In genomic region chr11:98932293-98933091, GRCm38 (mm10) we compare ENCODE assay signal across 9 mouse cellular contexts. TPM values are rescaled to one million over a fixed set of nuclear protein-coding genes. Genes with fewer than 3 reads are reported as not detected.
DNase-seq lines count a peak whose midpoint lies in the region; ATAC-seq and TF ChIP-seq lines count a peak whose summit lies in the region.
"Had no signal": no experiment of that assay in that cellular context is flagged by ENCODE, and none has a peak within 500 bp of the region (broad histone marks: within the 10 kb centered on the region; RNA-seq: fewer than 3 reads in every experiment).

No protein-coding gene starts in this region.

- H3K27ac ChIP-seq in kidney, embryonic 15.5 days, result peak overlapping the region; percentile 78
- H3K27ac ChIP-seq in kidney, adult 2 months (ENCODE audit: insufficient read depth, low read depth, low read length), result no peak overlapping the region
- H3K27ac ChIP-seq in heart, embryonic 13.5 days (replicated peaks), result peak overlapping the region; percentile 99

- peak overlapping the region; percentile 0; the same call in 1 of the 2 replicates for H3K4me3 ChIP-seq in kidney, embryonic 15.5 days (replicated peaks)
- no peak overlapping the region for H3K4me3 ChIP-seq in kidney, adult 2 months (ENCODE audit: insufficient read depth, low read depth, low read length)
- H3K4me3 ChIP-seq in heart, embryonic 13.5 days, result no peak overlapping the region

- DNase-seq in kidney, adult 2 months, result no peak
- peak; percentile 71 for DNase-seq in NIH3T3 (ENCODE audit: low read depth)
- peak; percentile 67 to 84 for DNase-seq in lung, postnatal 4 days
- DNase-seq in left cerebral cortex, adult 11 months (ENCODE audit: low spot score), result no peak
- no peak for DNase-seq in thymus, postnatal 25 days
- no peak for DNase-seq in left cerebral cortex, postnatal 36 days (ENCODE audit: low spot score in 2 of 2)

- peaks cover 96% of the 10 kb centered on the region for H3K4me1 ChIP-seq in kidney, embryonic 15.5 days
- H3K4me1 ChIP-seq in kidney, adult 2 months (ENCODE audit: control insufficient read depth, insufficient read depth, low read length), result peaks cover 36% of the 10 kb centered on the region
- peaks cover 92% of the 10 kb centered on the region for H3K4me1 ChIP-seq in heart, embryonic 13.5 days

- intact Hi-C loops in left cerebral cortex, postnatal 36 days (cut with DNase I), result no loop called here

- H3K27me3 ChIP-seq in kidney, embryonic 15.5 days, result no peaks in the 10 kb centered on the region
- no peaks in the 10 kb centered on the region for H3K27me3 ChIP-seq in kidney, adult 2 months (replicated peaks; ENCODE audit: control insufficient read depth, insufficient read depth, low read length)
- H3K27me3 ChIP-seq in heart, embryonic 13.5 days (replicated peaks), result no peaks in the 10 kb centered on the region; the same call in 1 of the 2 replicates

- no peak overlapping the region for H3K9ac ChIP-seq in kidney, embryonic 15.5 days
- peak overlapping the region; percentile 91 for H3K9ac ChIP-seq in heart, embryonic 13.5 days

- peak; percentile 10; the same call in 1 of the 2 replicates for ATAC-seq in kidney, embryonic 15.5 days (replicated peaks; ENCODE audit: low FRiP score)
- no peak for ATAC-seq in heart, embryonic 13.5 days (ENCODE audit: extremely low read depth, insufficient number of reproducible peaks, low FRiP score, low TSS enrichment)

- WGBS in kidney, embryonic 15.5 days, result 9% methylated on average over 19 of the region's 19 CpGs
- 35% methylated on average over 19 of the region's 19 CpGs for WGBS in kidney, adult 2 months
- 26% methylated on average over 19 of the region's 19 CpGs for WGBS in heart, embryonic 13.5 days

- H3K36me3 ChIP-seq in kidney, embryonic 15.5 days, result no peaks in the 10 kb centered on the region
- no peaks in the 10 kb centered on the region for H3K36me3 ChIP-seq in kidney, adult 2 months (ENCODE audit: control insufficient read depth, insufficient read depth, low read length)
- H3K36me3 ChIP-seq in heart, embryonic 13.5 days, result peaks cover 17% of the 10 kb centered on the region

- TF ChIP-seq POLR2A in kidney, adult 2 months (IDR thresholded peaks at IDR 0.05; ENCODE audit: low read depth, low read length), result no peak

- H3K9me3 ChIP-seq in kidney, embryonic 15.5 days (replicated peaks), result no peaks in the 10 kb centered on the region
- H3K9me3 ChIP-seq in heart, embryonic 13.5 days, result no peaks in the 10 kb centered on the region

- TF ChIP-seq CTCF in kidney, adult 2 months (conservative IDR thresholded peaks at IDR 0.05; ENCODE audit: insufficient read depth, insufficient read length, low read depth, low read length), result no peak

- peak overlapping the region; percentile 50 for H3K4me2 ChIP-seq in kidney, embryonic 15.5 days
- peak overlapping the region; percentile 79 for H3K4me2 ChIP-seq in heart, embryonic 13.5 days

RNA-seq across cellular contexts. Expression of gene Rara, which starts 4.9 kb away (rescaled TPM):
- polyA plus RNA-seq in kidney, embryonic 15.5 days (2015; fragmentation: Nextera tagmentation; extraction: Ambion mirVana), result 29.3 and 32.1 TPM in 2 replicates
- polyA plus RNA-seq in kidney, adult 2 months (2012; rRNA removed), result 18.0 and 19.6 TPM in 2 replicates
- 27.9 and 28.3 TPM in 2 replicates for polyA plus RNA-seq in heart, embryonic 13.5 days (2015; fragmentation: Nextera tagmentation; extraction: Ambion mirVana)
- total RNA-seq in left cerebral cortex, postnatal 36 days (2021), result 10 to 100 TPM; 10.5 to 11.6 TPM

RNA-seq across cellular contexts. Expression of gene Cdc6, which starts 24.9 kb away (rescaled TPM):
- 36.3 and 39.1 TPM in 2 replicates for polyA plus RNA-seq in kidney, embryonic 15.5 days (2015; fragmentation: Nextera tagmentation; extraction: Ambion mirVana)
- polyA plus RNA-seq in kidney, adult 2 months (2012; rRNA removed), result 0.11 and 0.14 TPM in 2 replicates
- polyA plus RNA-seq in heart, embryonic 13.5 days (2015; fragmentation: Nextera tagmentation; extraction: Ambion mirVana), result 21.1 and 22.9 TPM in 2 replicates
- under 1 TPM; 0.39 to 0.47 TPM for total RNA-seq in left cerebral cortex, postnatal 36 days (2021)

RNA-seq across cellular contexts. Expression of gene Gjd3, which starts 50.3 kb away (rescaled TPM):
- polyA plus RNA-seq in kidney, embryonic 15.5 days (2015; fragmentation: Nextera tagmentation; extraction: Ambion mirVana), result 0.48 and 0.51 TPM in 2 replicates
- 0.34 and 0.57 TPM in 2 replicates for polyA plus RNA-seq in kidney, adult 2 months (2012; rRNA removed)
- 1.3 and 3.3 TPM in 2 replicates for polyA plus RNA-seq in heart, embryonic 13.5 days (2015; fragmentation: Nextera tagmentation; extraction: Ambion mirVana)
- total RNA-seq in left cerebral cortex, postnatal 36 days (2021), result 1 to 10 TPM; 2.0 TPM
- total RNA-seq: liver, adult 2 months had no signal
- polyA plus RNA-seq: liver, adult 2 months had no signal

Comparison
In these comparisons a context has a peak if more than half of its experiments do, and no peak if none do; other contexts are left out.
1. RNA of gene Cdc6, which starts 24.9 kb away (polyA plus RNA-seq): 36.3 to 39.1 TPM in kidney, embryonic 15.5 days and 21.1 to 22.9 TPM in heart, embryonic 13.5 days; 0.11 to 0.14 TPM in kidney, adult 2 months; every median in the first group is over 10 times any median in the second.
2. DNase-seq: peak in NIH3T3 (single experiment) and lung, postnatal 4 days (2 of 2); none in kidney, adult 2 months (single experiment), left cerebral cortex, adult 11 months (single experiment), thymus, postnatal 25 days (single experiment) and left cerebral cortex, postnatal 36 days (0 of 2).